Mouse (Mus musculus): ENCODE measurements around the gene Aqp7.

The Aqp7 gene

DNA sequence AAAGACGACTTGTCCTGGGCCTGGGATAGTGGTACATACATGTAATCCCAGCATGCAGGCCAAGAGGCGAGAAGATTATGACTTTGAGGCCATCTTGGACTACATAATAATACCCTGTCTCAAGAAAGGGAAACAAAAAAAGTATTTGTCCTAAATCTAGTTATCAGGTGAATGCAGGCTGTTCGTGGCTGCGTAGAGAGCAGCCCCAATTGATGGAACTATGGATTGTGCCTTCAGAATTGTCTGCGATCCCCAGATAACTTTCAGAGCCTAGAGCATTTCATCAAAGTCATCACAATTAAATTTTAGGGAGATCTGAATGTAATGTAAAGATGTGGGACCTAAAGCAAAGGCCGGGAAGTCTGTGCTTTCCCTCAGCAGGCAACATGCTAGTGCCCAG lies 51.6 kb downstream of the Aqp7 start:
- DNase-seq: no peak

DNA sequence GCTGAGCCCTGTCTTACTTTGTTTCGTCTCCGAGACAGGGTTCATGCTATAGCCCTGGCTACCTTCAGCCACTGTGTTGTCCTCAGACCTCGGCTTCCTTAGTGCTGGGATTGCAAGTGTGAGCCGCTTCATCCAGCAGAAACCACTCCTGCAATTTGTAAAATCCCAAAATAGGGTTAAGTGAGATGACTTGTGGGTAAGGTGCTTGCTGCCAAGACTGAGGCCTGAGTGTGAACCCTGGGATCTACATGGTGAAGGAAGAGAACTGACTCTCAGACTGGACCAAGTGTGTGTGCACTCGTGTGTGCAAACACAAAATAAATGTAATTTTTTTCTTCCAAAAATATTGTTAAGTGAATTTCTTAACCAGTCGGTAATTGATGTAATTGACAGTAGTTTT lies 58.3 kb downstream of the Aqp7 start:
- DNase-seq: no peak

- no peak for DNase-seq
Measured at GRCm38 (mm10) chr4:40983686-40984085, 64.3 kb downstream of the Aqp7 start.

Measured in thymus, postnatal 14 days (tissue).